Mouse (Mus musculus) embryonic facial prominence, embryonic 13.5 days (tissue): ENCODE results near the gene Edaradd. TPM values are rescaled to one million over a fixed set of nuclear protein-coding genes. Genes with fewer than 3 reads are reported as not detected.
"Not testable (repeated sequence)": the region's sequence is repeated elsewhere in the genome, so short reads cannot be mapped to it uniquely, and the experiment has no call there.

Experiments used
- ATAC-seq: fragments of 200-750 bp; cut with Nextera tagmentation; 2 replicates; pipeline ENCODE4 v1.8.0; 2017; ENCODE audit warnings: low read depth; ENCODE audit not compliant: insufficient number of reproducible peaks, insufficient read depth, low FRiP score, low TSS enrichment
- H3K27ac ChIP-seq: fragments of 300-500 bp; sonication (generic); 2 replicates; pipeline ENCODE4 v1.5.1; 2015; ENCODE audit warnings: moderate library complexity, mild to moderate bottlenecking, inconsistent platforms
- H3K27me3 ChIP-seq: fragments of 300-500 bp; sonication (generic); 2 replicates; pipeline ENCODE4 v1.6.1; 2015; ENCODE audit warnings: mild to moderate bottlenecking, inconsistent platforms
- H3K36me3 ChIP-seq: fragments of 300-500 bp; sonication (generic); 2 replicates; pipeline ENCODE4 v1.6.1; 2015; ENCODE audit warnings: mild to moderate bottlenecking, inconsistent platforms
- H3K4me1 ChIP-seq: fragments of 300-500 bp; sonication (generic); 2 replicates; pipeline ENCODE4 v1.6.1; 2015; ENCODE audit warnings: inconsistent platforms
- H3K4me2 ChIP-seq: fragments of 300-500 bp; sonication (generic); 2 replicates; pipeline ENCODE4 v1.6.1; 2015; ENCODE audit warnings: moderate library complexity, mild to moderate bottlenecking, inconsistent platforms
- H3K4me3 ChIP-seq: fragments of 300-500 bp; sonication (generic); 2 replicates; pipeline ENCODE4 v1.5.1; 2015; ENCODE audit warnings: mild to moderate bottlenecking, inconsistent platforms
- H3K9ac ChIP-seq: fragments of 300-500 bp; sonication (generic); 2 replicates; pipeline ENCODE4 v1.6.1; 2015; ENCODE audit warnings: mild to moderate bottlenecking, inconsistent platforms
- H3K9me3 ChIP-seq: fragments of 300-500 bp; sonication (generic); 2 replicates; pipeline ENCODE4 v1.6.1; 2016; ENCODE audit warnings: inconsistent platforms
- WGBS: fragments of 180-500 bp; shearing (Covaris S2); methylation state at CpG from one replicate; pipeline ENCODE4 v1.1.7; 2015; ENCODE audit warnings: mixed read lengths; 5-methylcytosine and 5-hydroxymethylcytosine counted together
- polyA plus RNA-seq: library from polyadenylated mRNA; unstranded; fragments of >200 nt; fragmentation: Nextera tagmentation; extraction: Ambion mirVana; gene quantifications from 2 replicates; pipeline ENCODE4 v1.2.1, GENCODE M21; 2015

The Edaradd gene
- polyA plus RNA-seq, 1 experiment from 2014 or later: 5.8 TPM

GRCm38 (mm10) chr13:12478301-12478700 lies 41.9 kb downstream of the Edaradd start:
- Histone ChIP-seq H3K4me1 (no peaks in the 10 kb centered on the region), H3K27ac (no peak overlapping the region), H3K9me3 (no peaks in the 10 kb centered on the region), H3K9ac (no peak overlapping the region), H3K27me3 (no peaks in the 10 kb centered on the region), H3K4me3 (no peak overlapping the region), H3K36me3 (no peaks in the 10 kb centered on the region), H3K4me2 (no peak overlapping the region)
- no peak for ATAC-seq
- 73% methylated on average over 15 of the region's 15 CpGs for WGBS

GRCm38 (mm10) chr13:12476886-12477285 lies 43.4 kb downstream of the Edaradd start:
- no peaks in the 10 kb centered on the region for H3K36me3 ChIP-seq
- no peak overlapping the region for H3K4me3 ChIP-seq
- ATAC-seq: no peak
- H3K9me3 ChIP-seq: no peaks in the 10 kb centered on the region
- no peak overlapping the region for H3K27ac ChIP-seq
- H3K4me1 ChIP-seq: no peaks in the 10 kb centered on the region
- 88% methylated on average over 4 of the region's 4 CpGs for WGBS
- no peaks in the 10 kb centered on the region for H3K27me3 ChIP-seq
- no peak overlapping the region for H3K4me2 ChIP-seq
- H3K9ac ChIP-seq: no peak overlapping the region

GRCm38 (mm10) chr13:12475239-12475638 lies 45.0 kb downstream of the Edaradd start:
- Histone ChIP-seq H3K27me3 (no peaks in the 10 kb centered on the region), H3K9ac (no peak overlapping the region), H3K36me3 (no peaks in the 10 kb centered on the region), H3K9me3 (no peaks in the 10 kb centered on the region), H3K4me2 (no peak overlapping the region), H3K4me3 (no peak overlapping the region), H3K27ac (no peak overlapping the region), H3K4me1 (no peaks in the 10 kb centered on the region)
- WGBS: 86% methylated on average over 6 of the region's 6 CpGs
- ATAC-seq: no peak

- Histone ChIP-seq H3K9ac (no peak overlapping the region), H3K27me3 (no peaks in the 10 kb centered on the region), H3K4me3 (no peak overlapping the region), H3K27ac (no peak overlapping the region), H3K4me2 (no peak overlapping the region), H3K36me3 (no peaks in the 10 kb centered on the region), H3K4me1 (no peaks in the 10 kb centered on the region), H3K9me3 (no peaks in the 10 kb centered on the region)
- 35% methylated on average over 8 of the region's 8 CpGs for WGBS
- ATAC-seq: peak; percentile 30; the same call in 1 of the 2 replicates
These were observed 46.4 kb downstream of the Edaradd start for GRCm38 (mm10) chr13:12473724-12474378.

- H3K4me1 ChIP-seq: no peaks in the 10 kb centered on the region
- H3K27ac ChIP-seq: no peak overlapping the region
- no peak overlapping the region for H3K4me3 ChIP-seq
- H3K27me3 ChIP-seq: no peaks in the 10 kb centered on the region
- H3K9ac ChIP-seq: no peak overlapping the region
- ATAC-seq: no peak
- WGBS: 81% methylated on average over 1 of the region's 1 CpGs
- H3K9me3 ChIP-seq: no peaks in the 10 kb centered on the region
- no peak overlapping the region for H3K4me2 ChIP-seq
- H3K36me3 ChIP-seq: no peaks in the 10 kb centered on the region
These were observed 51.8 kb downstream of the Edaradd start for GRCm38 (mm10) chr13:12468488-12468887.

- Histone ChIP-seq H3K9me3 (no peaks in the 10 kb centered on the region), H3K27me3 (no peaks in the 10 kb centered on the region), H3K27ac (no peak within 1 kb of the TSS), H3K4me2 (no peak within 1 kb of the TSS), H3K36me3 (no peaks in the 10 kb centered on the region), H3K4me1 (peaks cover 7% of the 10 kb centered on the region; the same call in 1 of the 2 replicates), H3K4me3 (no peak within 1 kb of the TSS), H3K9ac (no peak within 1 kb of the TSS)
- no peak for ATAC-seq
- WGBS: 84% methylated on average over 1 of the region's 1 CpGs
These were observed 55.4 kb downstream of the Edaradd start, which contains the start of gene Lgals8 for GRCm38 (mm10) chr13:12464844-12465243. Gene Lgals8 (minus strand): TSS chr13:12464944.

- not testable (repeated sequence) for H3K9ac ChIP-seq, ATAC-seq, H3K9me3 ChIP-seq, H3K4me1 ChIP-seq, H3K36me3 ChIP-seq, H3K4me2 ChIP-seq, H3K4me3 ChIP-seq, H3K27me3 ChIP-seq, H3K27ac ChIP-seq
- 75% methylated on average over 6 of the region's 6 CpGs for WGBS
These were observed 56.1 kb downstream of the Edaradd start for GRCm38 (mm10) chr13:12464159-12464558.

GRCm38 (mm10) chr13:12462623-12463022 lies 57.6 kb downstream of the Edaradd start:
- no peaks in the 10 kb centered on the region for H3K27me3 ChIP-seq
- H3K9ac ChIP-seq: no peak overlapping the region
- WGBS: 78% methylated on average over 4 of the region's 4 CpGs
- ATAC-seq: no peak
- H3K27ac ChIP-seq: no peak overlapping the region
- H3K4me3 ChIP-seq: no peak overlapping the region
- H3K4me1 ChIP-seq: peaks cover 7% of the 10 kb centered on the region; the same call in 1 of the 2 replicates
- no peak overlapping the region for H3K4me2 ChIP-seq
- H3K36me3 ChIP-seq: no peaks in the 10 kb centered on the region
- no peaks in the 10 kb centered on the region for H3K9me3 ChIP-seq

- H3K4me2 ChIP-seq: peak overlapping the region; percentile 82
- H3K4me3 ChIP-seq: peak overlapping the region; percentile 77
- H3K36me3 ChIP-seq: peaks cover 4% of the 10 kb centered on the region; the same call in 1 of the 2 replicates
- whole genome bisulfite sequencing: 3% methylated on average over 7 of the region's 7 CpGs
- peaks cover 7% of the 10 kb centered on the region; the same call in 1 of the 2 replicates for H3K4me1 ChIP-seq
- H3K27me3 ChIP-seq: no peaks in the 10 kb centered on the region
- no peaks in the 10 kb centered on the region for H3K9me3 ChIP-seq
- H3K27ac ChIP-seq: no peak overlapping the region
- peak overlapping the region; percentile 84 for H3K9ac ChIP-seq
- ATAC-seq: peak; percentile 17; the same call in 1 of the 2 replicates
These were observed 58.5 kb downstream of the Edaradd start for GRCm38 (mm10) chr13:12461730-12462119.

GRCm38 (mm10) chr13:12460881-12461729 lies 59.1 kb downstream of the Edaradd start:
- Histone ChIP-seq H3K27ac (peak overlapping the region; percentile 72), H3K4me1 (peaks cover 7% of the 10 kb centered on the region; the same call in 1 of the 2 replicates), H3K4me2 (peak overlapping the region; percentile 82), H3K9me3 (no peaks in the 10 kb centered on the region), H3K9ac (peak overlapping the region; percentile 84), H3K36me3 (peaks cover 7% of the 10 kb centered on the region; the same call in 1 of the 2 replicates), H3K27me3 (no peaks in the 10 kb centered on the region), H3K4me3 (peak overlapping the region; percentile 77)
- WGBS: under 1% methylated on average over 59 of the region's 59 CpGs
- ATAC-seq: peak; percentile 93

- 3% methylated on average over 8 of the region's 8 CpGs for WGBS
- H3K4me2 ChIP-seq: peak overlapping the region; percentile 82
- H3K36me3 ChIP-seq: peaks cover 7% of the 10 kb centered on the region; the same call in 1 of the 2 replicates
- peaks cover 7% of the 10 kb centered on the region; the same call in 1 of the 2 replicates for H3K4me1 ChIP-seq
- peak overlapping the region; percentile 77 for H3K4me3 ChIP-seq
- H3K9me3 ChIP-seq: no peaks in the 10 kb centered on the region
- H3K27ac ChIP-seq: peak overlapping the region; percentile 72; the same call in 1 of the 2 replicates
- peak overlapping the region; percentile 84 for H3K9ac ChIP-seq
- no peak for ATAC-seq
- H3K27me3 ChIP-seq: no peaks in the 10 kb centered on the region
These were observed 59.8 kb downstream of the Edaradd start for GRCm38 (mm10) chr13:12460443-12460842.
